Mouse (Mus musculus) forelimb bud, embryonic 11.5 days (tissue): ENCODE data around the gene Il1r1.

Source experiments
- DNase-seq: peaks from one replicate; pipeline ENCODE4 v3.0.0-alpha.2; 2012; ENCODE audit warnings: low read depth, low spot score

Gene Il1r1

DNA sequence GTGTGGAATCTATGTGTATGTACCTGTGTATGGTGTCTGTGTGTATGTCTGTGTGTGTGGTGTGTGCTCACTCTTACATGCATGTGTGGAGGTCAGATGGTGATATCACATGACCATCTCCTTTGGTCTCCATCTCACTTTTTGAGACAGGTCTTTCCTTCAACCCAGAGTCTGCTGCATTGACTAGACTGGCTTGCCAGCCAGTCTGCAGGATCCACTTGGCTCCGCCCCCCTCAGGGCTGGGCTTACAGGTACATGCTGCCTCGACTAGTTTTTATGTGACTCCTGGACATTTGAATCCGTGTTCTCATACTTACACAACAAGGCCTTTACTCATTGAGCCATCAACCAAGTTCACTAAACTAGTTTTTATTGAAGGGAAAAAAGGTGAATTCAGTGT, 6.2 kb downstream of the Il1r1 start:
- DNase-seq = no peak

DNA sequence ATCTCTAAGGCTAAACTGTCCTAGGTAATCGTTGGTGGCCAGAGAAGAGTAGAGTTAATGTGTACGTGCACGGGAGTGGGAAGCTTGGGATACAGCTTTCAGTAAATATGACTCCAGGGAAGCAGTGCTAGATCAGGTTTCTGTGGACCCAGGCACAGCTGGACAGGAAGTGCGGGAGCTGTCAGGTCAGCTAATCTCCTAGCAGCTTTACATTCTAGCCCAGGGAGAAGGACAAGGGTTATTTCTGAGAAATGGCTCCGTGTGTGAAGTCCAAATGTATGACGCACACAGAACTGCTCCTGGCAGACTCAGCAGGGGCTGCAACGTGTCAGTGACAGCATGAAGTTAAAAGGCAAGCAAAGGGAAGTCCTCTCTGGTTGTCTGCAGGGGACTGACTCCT, 8.3 kb downstream of the Il1r1 start:
- DNase-seq = peak; percentile 36

DNA sequence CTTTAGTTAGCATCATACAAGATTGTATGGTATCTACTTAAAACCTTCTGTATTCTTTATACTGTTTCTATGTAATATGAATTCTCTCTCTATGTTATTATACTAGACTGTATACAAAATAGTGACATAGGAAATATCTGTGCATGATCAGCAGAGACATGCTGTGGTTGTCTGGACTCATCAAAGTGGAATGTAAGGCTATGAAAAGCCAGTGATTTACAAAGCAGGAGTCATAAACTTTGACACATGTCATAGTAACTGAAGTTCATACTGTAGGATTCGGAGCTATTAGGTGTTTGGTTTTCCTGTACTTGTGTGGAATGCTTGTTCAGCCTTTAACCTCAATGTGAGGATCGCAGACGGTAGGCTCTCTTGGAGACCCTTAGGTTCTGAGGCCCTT, 8.7 kb downstream of the Il1r1 start:
- DNase-seq = peak; percentile 17

DNA sequence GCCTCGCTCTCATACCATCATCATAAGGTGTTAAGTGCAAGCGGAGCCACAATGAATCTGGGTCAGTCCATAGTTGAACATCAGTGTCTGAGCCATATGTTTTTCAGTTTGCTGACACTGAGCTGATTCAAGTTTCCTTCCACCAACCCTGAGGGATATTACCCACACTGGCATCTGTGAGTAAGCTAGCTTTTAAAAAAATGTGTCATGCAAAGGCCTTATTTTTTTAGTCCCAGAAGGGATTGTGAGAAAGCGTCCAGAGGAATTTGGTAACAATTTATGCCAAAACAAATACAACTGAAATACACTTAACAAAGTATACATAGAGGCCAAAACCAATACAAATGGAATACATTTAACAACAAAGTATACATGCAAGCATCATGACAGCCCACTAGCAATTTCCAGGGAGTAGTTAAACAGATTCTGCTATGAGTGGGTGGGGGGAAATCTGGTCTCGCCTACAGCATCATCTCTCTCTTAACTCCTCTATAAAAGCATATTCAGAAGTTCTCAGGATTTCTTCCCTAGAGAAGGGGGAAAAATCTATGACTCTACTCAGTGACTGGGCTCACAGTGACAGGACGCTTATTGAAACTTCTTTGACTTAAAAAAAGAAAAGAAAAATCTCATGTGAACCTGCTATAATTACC, 10.8 kb downstream of the Il1r1 start:
- no peak for DNase-seq

DNA sequence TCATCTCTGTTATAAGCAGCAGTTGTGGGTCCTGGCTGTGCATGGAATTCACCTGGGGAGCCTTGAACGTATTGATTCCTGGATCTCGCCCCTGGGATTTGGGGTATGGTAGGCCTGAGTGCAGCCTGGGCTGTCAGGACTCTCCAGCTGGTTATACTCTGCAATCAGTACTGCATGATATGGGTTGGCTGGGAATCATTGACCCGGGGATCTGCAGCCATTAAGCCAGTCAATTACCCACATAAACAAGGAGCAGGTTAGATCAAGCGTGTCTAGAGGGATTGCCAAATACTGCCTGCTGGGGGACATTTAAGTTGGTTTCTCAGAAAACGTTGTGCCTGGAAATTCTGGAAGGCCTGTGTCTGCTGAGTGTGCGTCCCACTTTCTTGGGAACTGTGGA, 11.8 kb downstream of the Il1r1 start:
- no peak for DNase-seq

DNA sequence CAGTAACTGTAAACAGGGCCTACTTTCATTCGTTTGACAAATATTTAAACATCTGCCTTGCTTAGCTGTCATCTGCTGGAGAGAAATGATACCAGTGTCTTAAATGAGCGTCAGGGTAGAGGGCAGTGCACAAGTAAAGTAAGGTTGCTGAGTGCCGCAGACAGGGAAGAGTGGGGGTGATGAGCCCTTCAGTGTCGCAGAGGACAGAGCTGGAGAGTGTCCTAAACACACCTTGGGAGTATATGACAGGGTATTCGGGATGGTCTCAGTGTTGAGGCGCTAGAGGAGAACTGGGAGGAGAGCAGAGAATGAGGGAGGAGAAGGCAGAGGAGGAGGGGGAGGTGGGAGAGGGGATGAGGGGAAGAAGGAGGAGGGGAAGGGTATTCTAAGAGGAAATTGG, 12.2 kb downstream of the Il1r1 start:
- no peak for DNase-seq

DNA sequence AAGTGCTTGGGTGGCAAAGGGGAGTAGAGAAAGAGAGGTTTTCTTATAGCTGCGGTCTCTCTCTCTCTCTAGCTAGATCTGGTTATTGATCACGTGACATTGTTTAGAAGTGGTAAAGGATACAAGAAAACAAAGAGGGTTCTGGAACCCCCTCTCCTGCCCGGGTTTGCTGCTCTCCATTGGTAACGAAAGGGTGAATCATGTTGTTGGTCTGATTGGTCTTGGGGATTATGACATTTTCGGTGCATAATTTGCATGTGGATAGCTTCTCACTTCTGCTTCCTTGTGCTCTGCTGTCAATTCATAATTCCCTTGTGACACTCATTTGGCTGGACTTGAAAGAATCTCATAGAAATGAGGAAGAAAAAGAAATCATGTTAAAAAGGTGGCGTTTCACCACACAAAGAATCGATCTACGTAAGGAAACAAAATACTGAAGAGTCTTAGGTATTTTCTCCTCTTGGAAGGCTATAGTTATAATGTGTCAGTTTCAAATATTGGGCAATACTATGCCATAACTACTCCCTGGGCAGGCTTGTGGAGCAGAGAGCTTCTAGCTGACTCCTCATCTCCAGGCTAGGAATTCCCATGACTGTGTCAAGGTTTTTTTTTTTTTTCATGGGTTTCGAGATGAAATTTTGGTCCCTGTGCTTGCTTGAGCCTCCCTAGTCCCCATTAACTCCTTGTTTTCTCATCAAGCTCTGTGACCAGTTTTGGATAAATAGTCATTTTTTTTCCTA, 15.6 kb downstream of the Il1r1 start:
- DNase-seq = no peak

DNA sequence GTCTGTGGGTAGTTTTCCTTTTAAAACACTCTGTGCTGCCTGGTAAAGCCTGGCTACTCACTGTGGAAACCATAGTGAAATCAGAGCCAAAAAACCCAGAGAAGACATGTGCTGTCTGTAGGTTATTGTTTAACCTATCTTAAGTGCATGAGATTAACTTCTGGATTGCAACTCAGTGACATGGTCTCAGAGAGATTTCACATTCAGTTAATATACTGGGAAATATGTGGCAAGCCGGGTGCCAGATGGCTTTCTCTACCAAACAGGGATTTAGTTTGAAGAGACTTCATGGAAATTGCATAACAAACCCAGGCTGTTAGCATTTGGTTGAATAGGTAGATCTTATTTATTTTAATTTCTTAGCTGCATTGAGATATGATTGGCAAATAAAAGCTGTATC, 17.8 kb downstream of the Il1r1 start:
- no peak for DNase-seq

DNA sequence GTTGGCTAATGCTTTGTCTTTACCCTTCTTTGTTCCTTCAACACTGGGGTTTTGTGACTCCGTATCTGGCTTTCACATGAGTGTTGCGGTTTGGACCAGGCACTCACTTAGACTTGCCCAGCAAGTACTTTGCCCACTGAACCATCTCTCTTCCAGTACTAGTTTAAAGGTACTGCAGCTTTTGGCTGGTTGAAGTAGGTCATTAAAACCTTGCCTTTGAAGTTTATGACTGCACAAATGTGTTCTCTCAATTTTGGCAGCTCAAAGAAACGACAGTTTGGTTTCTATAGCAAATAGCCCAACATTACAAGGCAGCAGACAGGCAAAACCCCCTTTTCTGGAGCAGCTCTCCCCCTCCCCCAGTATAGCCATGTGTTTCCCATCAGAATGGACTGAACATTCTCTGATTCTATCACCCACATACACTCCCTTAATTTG, 18.7 kb downstream of the Il1r1 start:
- DNase-seq = peak; percentile 69

DNA sequence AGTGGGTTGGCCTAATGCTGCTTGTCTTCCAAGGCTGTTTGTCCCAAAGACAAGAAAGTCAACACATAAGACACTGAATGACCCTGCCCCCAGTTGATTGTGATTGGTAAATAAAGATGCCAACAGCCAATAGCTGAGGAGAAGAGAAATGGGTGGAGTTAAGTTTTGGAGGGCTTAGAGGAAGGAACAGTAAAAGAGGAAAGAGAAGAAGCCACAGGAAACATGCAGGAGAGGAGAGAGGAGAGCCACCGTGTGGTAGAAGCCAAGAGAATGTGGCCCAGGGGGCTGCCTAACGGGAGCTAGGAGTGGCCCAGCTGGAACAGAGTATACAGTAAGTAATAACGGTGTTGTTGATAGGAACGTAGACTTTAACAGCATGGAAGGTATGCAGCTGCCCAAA, 25.5 kb downstream of the Il1r1 start:
- DNase-seq = no peak

DNA sequence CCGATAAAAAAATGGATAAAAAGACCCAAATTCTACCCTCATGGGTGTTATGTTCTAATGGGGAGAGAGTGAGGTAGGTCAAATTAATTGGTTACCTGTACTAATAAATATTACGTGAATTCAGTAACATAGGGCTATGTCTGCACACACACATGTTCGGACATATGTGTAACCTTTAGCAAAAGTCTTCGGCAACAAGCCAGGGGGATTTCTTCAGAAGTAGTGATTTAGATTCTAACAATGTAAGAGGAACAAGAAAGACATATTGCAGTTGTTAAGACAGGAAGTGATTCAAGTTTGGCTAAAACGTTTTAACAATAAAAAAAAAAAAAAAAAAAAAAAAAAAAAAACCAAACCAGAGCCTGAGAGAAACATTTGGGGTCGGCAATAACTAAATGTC, 27.6 kb downstream of the Il1r1 start:
- DNase-seq = no peak

DNA sequence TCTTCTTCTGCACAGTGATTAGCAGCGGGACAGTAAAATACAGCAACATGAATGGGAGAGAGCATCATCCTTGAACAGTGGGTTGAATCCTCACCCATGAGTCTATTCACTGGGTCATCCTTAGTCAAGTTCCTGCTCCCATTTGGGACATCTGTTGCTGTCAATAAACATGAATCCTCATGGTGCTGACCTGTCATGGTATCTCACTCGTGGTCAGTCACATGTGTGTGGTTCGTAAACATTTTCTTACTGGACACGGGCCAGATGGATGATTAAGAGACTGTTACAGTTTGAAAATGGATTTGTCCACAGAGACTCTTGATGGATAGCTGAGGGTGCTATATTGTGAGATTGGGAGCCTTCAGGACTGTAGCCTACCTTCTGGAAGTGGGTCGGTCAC, 29.1 kb downstream of the Il1r1 start:
- DNase-seq = no peak

DNA sequence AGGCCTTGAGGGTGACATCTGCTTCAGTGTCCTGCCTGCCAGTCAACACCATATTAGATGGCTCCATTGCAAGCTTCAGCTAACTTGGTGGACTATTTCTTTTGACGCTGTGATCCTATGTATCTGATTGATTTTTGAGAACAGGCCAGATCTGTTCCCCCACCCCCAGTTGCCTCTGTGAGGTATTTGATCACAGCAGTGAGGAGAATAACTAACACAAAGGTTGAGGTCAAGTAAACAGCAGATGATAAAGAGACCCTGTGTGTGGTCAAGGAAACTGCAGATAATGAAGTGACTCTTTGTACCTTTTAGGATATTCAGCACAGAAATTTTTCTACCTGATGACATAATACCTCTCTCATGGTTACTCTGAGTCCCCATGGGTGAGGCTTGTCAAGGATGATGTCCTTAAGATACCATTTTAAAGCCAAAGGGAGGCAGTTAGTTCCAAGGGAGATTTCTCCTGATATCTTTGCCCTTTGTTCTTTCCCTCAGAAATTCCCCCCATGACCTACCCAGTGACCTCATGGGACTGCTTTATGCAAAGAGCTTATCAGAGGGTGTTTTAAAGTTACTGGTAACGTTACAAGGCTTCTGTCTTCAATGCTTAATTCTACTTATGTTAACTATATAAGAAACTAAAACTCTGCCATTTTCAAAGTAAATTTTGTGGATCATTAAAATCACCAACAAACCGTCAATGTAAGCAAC, 29.6 kb downstream of the Il1r1 start:
- no peak for DNase-seq

DNA sequence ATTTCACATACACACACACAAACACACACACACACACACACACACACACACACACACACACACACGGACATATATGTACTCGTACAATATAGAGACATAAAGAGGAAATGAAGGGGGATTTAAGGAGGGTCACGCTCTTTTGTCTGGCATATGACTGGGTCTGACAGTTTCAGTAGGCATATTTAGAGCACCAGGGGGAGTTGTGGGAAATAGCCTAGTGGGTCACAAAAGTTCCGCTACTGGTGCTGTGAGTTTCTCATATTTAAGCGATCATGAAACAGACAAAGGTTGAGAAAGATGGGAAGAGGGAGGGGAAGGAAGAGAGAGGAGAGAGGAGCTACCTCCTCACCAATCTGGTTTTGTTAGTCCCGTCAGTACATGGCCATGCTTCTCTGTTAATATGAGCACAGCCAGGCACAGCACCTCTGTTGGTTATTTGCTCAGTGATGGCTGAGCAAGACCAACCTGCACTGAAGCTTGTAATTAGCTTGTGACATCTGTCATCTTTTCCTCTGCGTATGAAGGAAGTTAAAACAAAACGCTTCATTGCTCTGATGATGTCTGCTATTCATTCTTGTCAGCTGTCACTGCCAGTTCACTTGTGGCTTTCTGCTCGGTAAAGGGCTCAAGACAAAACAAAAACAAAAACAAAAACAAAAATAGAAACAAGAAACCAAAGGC, 37.7 kb downstream of the Il1r1 start:
- DNase-seq = no peak

DNA sequence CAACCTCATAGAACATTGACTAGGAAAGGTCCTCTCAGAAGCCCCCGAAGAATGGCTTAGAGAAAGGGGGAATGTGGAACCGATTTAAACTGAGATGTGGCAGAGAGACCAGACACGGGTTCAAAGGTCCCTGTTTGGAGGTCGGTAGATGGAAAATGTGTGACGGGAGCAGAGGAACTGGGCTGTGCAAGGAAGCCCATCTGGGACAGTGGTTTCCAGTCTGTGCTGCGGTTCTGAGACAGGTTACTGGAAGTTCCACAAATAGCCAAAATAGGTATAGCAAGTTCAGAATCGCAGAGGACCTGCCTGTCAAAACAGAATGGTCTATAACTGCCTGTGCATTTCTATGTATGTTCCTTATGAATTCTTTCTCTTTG, 38.2 kb downstream of the Il1r1 start:
- DNase-seq = no peak

DNA sequence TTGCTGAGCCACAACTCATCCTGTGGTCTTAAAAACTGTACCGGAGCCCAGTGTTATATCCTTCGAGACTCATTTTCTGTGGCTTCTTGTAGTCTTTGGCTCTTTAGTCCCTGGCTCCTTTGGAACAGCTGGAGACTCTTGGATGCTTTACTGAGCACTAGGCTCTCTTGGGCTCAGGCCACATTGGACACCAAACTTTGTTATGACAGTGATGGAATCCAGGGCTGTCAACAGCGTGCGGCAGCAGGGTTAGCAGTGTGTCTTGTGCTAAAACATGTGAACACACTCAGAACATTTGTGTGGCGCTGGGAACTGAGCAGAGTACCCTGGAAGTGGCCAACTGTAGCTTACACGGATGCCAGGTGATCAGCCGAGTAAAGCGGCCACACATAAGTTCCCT, 38.8 kb downstream of the Il1r1 start:
- DNase-seq = no peak

DNA sequence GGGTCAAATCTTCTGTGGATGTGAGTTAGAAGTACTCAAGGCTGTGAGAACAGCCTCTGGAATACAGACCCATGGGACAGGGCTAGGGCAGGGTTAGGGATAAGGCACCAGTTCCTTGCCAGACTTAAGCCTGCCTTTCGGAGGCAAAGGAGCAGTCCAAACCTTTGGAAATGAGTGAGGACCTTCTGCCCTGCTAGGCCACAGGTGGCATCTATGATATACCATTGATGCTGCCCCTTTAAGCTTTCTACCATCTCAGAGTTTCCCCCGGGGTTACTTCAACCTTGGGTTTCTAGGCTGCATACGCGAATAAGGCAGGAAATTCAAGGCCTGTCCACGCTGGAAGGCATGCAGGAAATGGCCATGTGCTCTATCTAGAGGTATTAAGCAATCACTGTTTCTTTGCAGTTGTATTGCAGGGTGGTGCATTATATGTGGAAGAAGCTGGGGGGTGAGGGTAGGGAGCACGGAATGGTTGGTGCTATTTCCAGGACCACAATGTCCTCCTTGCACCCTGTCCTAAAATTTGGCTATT, 40.5 kb downstream of the Il1r1 start:
- DNase-seq = no peak

DNA sequence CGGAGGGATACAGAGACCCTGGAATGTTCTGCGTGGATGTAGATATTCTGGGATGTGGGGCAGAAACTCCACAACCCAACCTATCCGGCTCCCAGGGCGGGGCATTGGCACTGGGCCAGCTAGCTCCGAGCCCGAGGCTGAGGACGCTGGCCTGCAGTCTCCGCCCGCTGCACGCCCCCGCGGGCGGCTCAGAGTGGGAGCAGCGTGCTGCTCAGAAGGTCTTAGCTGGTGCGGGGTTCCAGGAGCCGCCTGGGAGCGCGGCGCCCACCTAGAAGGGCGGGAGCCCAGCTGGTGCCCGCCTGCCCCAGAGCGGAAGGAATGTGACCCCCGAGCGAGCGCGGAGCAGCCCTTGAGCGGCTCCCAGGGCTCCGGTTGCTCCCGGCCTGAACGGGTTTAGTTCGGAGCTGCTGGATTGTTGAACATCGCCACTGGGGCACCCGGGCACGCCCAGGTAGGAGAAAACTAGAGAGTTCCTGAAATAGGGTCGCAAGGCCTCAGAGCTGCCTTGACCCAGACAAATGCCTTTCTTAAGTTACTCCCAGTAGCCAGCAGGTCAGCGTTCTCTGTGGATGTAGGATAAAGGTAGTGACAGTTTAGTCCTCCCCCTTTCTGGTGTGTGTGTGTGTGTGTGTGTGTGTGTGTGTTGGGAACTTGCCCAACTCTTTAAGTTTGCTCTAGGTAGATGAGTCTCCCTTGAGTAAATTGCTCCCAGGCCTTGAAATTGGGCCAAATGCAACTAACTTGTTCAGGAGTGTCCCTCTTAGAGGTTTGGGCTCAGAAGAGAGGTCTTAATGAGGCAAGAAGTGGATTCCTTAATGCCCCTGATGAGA, 41.8 kb downstream of the Il1r1 start:
- peak; percentile 64 for DNase-seq

DNA sequence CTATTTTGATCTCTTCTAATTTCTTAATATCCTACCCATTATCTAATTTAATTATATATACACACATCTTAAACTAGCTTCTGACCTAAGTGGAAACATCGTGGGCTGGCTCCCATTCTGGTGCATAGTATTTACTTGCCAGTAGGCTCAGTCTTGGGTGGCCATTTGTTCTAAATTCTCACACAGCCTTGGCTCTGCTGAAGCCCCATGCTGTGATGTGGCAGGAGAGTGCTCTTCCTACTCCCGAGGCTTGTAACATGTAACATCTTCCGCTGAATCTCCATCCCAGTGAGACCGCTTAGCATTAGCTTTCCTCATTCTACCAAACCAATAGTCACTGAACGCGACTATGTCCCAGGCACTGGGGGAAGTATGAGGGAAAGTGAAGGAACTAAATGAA, 43.0 kb downstream of the Il1r1 start:
- DNase-seq = no peak

DNA sequence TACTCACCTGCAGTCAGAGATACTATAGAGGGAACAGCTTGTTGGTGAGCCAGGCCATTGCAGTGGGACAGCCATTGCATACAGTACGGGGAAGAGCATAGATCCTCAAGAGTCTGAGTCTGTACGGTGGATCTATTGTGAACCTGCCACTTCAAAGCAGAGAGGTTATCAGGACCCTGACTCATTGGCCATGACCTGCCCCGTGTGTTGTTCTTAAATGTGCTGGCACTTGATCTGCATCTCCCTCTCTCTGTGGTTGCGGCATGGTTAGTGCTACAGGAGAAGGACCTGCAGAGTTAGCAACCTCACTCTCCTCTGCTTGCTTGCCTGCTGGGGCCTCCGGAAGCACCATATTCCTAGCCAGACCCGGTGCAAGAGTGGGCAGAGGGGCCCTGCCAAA, 43.7 kb downstream of the Il1r1 start:
- no peak for DNase-seq

DNA sequence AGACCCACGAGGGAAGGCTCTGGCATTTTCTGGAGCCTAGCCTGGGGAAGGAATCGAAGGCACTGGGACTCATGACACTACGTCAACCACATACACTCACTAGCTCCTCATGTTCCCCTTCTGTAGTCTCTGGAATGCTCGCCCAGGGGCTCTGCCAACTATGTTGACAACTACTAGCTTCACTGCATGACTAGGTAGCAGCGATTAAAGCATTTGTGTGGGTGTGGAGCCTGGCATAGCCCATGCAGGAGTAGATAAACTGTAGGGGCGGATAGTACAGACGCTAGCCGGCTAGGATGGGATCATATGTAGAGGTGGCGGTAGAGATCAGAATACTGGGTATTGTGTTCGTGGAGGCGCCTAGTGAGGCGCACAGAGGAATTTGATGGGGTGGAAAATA, 45.5 kb downstream of the Il1r1 start:
- DNase-seq = no peak
